Mouse (Mus musculus): ENCODE measurements around the gene Gm3336. TPM values are rescaled to one million over a fixed set of nuclear protein-coding genes. Genes with fewer than 3 reads are reported as not detected.
A peak's percentile ranks its signal among the peaks of the same experiment; 100 is the strongest.

Gm3336 gene
- polyA plus RNA-seq, 1 experiment from 2014 or later, result not detected

DNA sequence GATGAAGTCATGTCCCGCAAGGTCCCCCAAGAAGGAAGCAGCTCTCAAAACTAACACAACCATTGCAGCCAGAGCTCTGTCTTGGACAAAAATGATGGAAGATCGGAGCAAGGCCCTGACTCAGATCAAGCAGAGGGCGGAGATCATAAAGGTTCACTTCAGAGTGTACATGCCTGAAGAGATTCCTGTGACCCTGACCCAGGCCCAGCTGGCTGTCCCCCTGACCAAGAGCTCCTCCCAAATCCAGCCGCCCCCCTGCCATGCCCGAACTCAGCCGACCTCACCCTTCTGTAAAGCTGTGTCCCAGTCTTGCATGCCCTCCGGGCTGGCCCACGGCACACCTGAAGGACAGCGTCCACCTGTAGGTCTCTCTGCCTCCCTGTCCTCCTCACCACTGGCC is 8.5 kb upstream of the Gm3336 start:
- Histone ChIP-seq H3K4me3 (no peak overlapping the region), H3K27ac (no peak overlapping the region), H3K4me1 (peaks cover 8% of the 10 kb centered on the region), H3K36me3 (replicated peaks) (no peaks in the 10 kb centered on the region), H3K9me3 (no peaks in the 10 kb centered on the region), H3K27me3 (ENCODE audit: poor library complexity, severe bottlenecking) (no peaks in the 10 kb centered on the region)
- 91% methylated on average over 9 of the region's 9 CpGs for WGBS
- no peak for DNase-seq (ENCODE audit: extremely low spot score, low spot score)

DNA sequence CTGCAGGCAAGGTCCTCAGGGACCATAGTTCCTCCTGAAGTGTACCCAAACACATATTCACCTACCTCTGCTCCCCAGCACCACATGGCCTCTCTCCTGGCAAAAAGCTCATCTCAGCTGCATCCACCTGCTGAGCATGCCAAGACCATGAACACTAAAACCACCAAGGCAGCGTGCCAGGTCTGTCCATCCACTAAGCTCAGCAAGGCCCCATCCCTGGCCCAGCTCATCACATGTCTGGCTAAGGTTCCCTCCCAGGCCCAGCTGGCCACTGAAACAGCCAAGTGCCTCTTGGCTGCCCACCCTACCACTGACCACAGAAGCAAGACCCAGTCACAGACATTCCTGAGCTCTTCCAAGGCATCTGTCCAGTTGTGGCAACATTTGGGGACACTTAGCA is 8.0 kb upstream of the Gm3336 start:
- Histone ChIP-seq H3K4me3 (no peak overlapping the region), H3K36me3 (replicated peaks) (no peaks in the 10 kb centered on the region), H3K9me3 (no peaks in the 10 kb centered on the region), H3K27me3 (ENCODE audit: poor library complexity, severe bottlenecking) (no peaks in the 10 kb centered on the region), H3K4me1 (peaks cover 8% of the 10 kb centered on the region), H3K27ac (no peak overlapping the region)
- DNase-seq (ENCODE audit: extremely low spot score, low spot score), result no peak
- 81% methylated on average over 1 of the region's 1 CpGs for WGBS

DNA sequence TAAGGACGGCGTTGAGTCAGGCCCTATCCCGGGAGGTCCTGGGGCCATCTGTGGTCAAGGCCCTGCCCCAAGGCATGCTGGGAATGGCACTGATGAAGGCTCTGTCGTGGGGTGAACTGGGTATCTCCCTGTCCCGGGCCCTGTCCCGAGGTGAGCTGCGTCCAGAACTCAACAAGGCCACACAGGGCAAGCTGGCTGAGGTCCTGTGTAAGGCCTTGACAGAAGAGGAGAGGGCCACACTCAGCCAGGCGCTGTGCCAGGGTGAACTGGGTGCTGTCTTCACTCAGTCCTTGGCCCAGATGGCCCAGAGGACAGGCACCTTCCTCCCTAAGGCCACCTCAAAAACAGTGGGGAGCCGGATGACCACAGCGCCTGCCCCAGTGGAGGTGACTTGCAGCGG is 7.3 kb upstream of the Gm3336 start:
- WGBS, result 86% methylated on average over 11 of the region's 11 CpGs
- H3K4me1 ChIP-seq, result peaks cover 8% of the 10 kb centered on the region
- H3K9me3 ChIP-seq, result no peaks in the 10 kb centered on the region
- H3K4me3 ChIP-seq, result no peak overlapping the region
- H3K27me3 ChIP-seq (ENCODE audit: poor library complexity, severe bottlenecking), result no peaks in the 10 kb centered on the region
- DNase-seq (ENCODE audit: extremely low spot score, low spot score), result no peak
- 0 out of 2 replicates have a peak overlapping the region, but pooled peaks have one; percentile 8 for H3K27ac ChIP-seq
- no peaks in the 10 kb centered on the region for H3K36me3 ChIP-seq (replicated peaks)

DNA sequence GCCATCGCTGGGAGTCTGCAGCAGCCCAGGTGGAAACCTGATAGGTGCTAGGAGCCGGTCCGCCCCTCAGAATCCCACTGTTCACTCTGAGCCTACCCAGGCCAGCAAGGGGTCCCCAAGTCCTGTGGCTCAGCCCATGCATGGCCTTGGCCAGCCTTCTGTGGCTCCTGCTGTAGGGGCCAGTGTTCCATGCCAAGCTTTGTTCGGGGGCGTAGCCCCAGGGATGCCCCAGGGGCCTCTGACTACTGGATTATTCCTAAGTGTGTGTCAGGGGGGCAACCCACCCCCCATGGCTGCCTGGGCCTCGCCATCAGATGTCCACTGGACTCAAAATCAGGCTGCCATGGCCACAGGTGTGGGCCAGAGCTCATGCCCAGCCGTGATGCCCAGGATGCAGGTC is 4.4 kb upstream of the Gm3336 start:
- peaks cover 14% of the 10 kb centered on the region for H3K4me1 ChIP-seq
- H3K9me3 ChIP-seq, result no peaks in the 10 kb centered on the region
- H3K27ac ChIP-seq, result no peak overlapping the region
- H3K4me3 ChIP-seq, result no peak overlapping the region
- H3K36me3 ChIP-seq (replicated peaks), result no peaks in the 10 kb centered on the region
- H3K27me3 ChIP-seq (ENCODE audit: poor library complexity, severe bottlenecking), result peaks cover 15% of the 10 kb centered on the region
- no peak for DNase-seq (ENCODE audit: extremely low spot score, low spot score)
- WGBS, result 81% methylated on average over 7 of the region's 7 CpGs

DNA sequence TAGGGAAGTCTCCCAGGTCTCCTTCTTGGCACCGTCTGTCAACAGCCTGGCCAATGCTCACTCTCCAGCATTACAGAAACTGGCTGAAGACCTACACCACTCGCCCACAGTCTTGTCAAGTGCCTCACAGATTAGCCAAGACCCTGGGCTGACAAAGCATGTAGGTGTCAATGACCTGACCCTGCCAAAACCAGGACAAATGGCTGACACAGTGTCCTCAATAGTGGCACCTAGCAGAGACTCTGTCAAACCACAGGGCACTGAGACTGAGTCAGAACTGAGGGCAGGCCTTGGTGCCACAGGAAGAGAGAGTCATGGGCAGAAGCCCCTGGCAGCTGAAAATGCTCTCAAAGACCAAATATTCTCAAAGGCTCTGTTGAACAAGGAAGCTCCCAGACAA is 3.3 kb upstream of the Gm3336 start:
- 70% methylated on average over 2 of the region's 2 CpGs for WGBS
- H3K36me3 ChIP-seq (replicated peaks), result no peaks in the 10 kb centered on the region
- H3K27me3 ChIP-seq (ENCODE audit: poor library complexity, severe bottlenecking), result peaks cover 22% of the 10 kb centered on the region

DNA sequence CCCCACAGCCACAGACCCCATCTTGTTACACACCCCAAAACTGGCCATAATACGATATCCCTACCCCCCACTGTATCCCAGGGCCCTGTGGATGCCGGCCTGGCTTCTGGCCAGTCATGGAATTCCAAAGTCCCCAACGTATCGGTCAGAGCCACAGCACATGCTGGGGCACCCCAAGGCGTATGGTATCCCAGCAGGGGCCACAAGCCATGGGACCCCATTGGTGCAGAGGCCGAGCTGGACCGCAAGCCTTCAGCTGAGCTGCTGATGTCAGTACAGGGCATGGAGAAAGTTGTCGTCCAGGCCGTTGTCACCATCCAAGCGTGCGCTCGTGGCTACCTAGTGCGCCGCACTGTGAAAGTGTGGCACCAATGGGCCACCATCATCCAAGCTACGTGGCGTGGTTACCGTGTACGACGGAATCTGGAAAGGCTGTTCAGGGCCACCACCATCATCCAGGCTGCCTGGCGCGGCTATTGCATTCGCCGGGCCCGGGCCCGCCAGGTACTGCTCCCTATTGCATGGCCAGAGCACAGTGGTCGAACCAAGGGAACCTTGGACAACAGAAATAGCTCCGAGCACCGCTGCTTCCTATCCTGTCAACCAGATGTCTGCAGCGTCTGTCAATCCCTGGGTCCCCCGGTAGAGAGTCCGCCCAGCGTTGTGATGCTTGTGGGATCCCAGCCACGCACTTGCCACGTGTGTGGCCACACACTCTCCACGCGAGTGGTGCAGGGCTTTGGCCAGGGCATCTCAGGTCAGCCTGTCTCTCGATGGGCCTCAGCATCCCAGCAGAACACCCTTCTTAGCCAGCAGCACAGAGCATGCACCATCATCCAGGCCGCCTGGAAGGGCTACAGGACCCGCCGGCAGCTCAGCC is 1.6 kb upstream of the Gm3336 start:
- 87% methylated on average over 40 of the region's 40 CpGs for WGBS
- Histone ChIP-seq H3K9me3 (no peaks in the 10 kb centered on the region), H3K4me1 (peaks cover 14% of the 10 kb centered on the region), H3K4me3 (peak overlapping the region; percentile 3; the same call in 1 of the 2 replicates), H3K27ac (no peak overlapping the region), H3K27me3 (ENCODE audit: poor library complexity, severe bottlenecking) (peaks cover 22% of the 10 kb centered on the region), H3K36me3 (replicated peaks) (no peaks in the 10 kb centered on the region)
- DNase-seq (ENCODE audit: extremely low spot score, low spot score), result no peak

More for the DNA sequence above, 3.3 kb upstream of the Gm3336 start:
- H3K27ac ChIP-seq, result no peak overlapping the region
- no peak for DNase-seq (ENCODE audit: extremely low spot score, low spot score)
- H3K4me1 ChIP-seq, result peaks cover 14% of the 10 kb centered on the region
- H3K4me3 ChIP-seq, result no peak overlapping the region
- H3K9me3 ChIP-seq, result no peaks in the 10 kb centered on the region

DNA sequence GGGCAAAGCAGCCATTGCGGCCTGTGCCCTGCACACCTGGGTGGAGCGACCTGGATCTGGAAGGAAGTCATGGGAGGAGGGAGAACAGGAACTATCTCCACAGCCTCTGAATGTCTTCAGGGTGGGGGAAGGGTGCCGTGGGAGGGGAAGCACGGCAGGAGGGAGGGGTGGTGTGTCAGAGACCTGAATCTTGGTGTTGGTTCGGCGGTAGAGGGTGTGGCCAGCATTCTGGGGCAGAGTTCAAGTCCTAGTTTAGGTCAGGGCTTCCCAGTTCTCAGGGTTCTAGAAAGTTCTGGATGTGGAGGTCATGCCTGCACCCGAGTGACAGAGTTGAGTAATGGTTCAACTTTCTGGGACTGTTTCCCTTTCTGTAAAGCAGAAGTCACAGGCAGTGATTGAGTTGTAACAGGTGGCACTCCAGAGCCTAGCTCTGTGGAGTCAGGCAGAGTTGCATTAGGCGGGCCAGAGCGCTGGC is 1.5 kb downstream of the Gm3336 start:
- Histone ChIP-seq H3K27me3 (ENCODE audit: poor library complexity, severe bottlenecking) (peaks cover 28% of the 10 kb centered on the region), H3K4me3 (no peak overlapping the region), H3K4me1 (peaks cover 5% of the 10 kb centered on the region), H3K36me3 (replicated peaks) (no peaks in the 10 kb centered on the region), H3K9me3 (no peaks in the 10 kb centered on the region), H3K27ac (no peak overlapping the region)
- DNase-seq (ENCODE audit: extremely low spot score, low spot score), result no peak
- 71% methylated on average over 9 of the region's 9 CpGs for WGBS

DNA sequence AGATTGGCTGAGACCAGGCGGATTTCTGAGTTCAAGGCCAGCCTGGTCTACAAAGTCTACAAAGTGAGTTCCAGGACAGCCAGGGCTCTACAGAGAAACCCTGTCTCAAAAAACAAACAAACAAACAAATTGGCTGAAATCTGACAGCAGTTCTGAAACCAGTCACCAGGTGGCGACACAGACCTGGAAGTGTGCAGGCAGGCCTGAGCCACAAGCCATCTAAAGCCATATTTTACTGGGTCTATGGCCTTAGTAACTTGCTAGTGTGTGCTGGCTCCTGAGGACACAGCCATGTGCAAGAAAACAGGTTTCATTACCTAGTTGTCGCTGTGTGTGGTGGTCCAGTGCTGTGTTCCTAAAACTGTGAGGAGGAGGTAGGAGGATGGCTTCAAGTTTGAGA is 2.4 kb downstream of the Gm3336 start:
- peak; percentile 73 for DNase-seq (ENCODE audit: extremely low spot score, low spot score)
- H3K27me3 ChIP-seq (ENCODE audit: poor library complexity, severe bottlenecking), result peaks cover 29% of the 10 kb centered on the region
- H3K9me3 ChIP-seq, result no peaks in the 10 kb centered on the region
- WGBS, result 5% methylated on average over 3 of the region's 3 CpGs
- H3K27ac ChIP-seq, result no peak overlapping the region
- H3K4me1 ChIP-seq, result peaks cover 5% of the 10 kb centered on the region
- no peak overlapping the region for H3K4me3 ChIP-seq
- H3K36me3 ChIP-seq (replicated peaks), result no peaks in the 10 kb centered on the region

DNA sequence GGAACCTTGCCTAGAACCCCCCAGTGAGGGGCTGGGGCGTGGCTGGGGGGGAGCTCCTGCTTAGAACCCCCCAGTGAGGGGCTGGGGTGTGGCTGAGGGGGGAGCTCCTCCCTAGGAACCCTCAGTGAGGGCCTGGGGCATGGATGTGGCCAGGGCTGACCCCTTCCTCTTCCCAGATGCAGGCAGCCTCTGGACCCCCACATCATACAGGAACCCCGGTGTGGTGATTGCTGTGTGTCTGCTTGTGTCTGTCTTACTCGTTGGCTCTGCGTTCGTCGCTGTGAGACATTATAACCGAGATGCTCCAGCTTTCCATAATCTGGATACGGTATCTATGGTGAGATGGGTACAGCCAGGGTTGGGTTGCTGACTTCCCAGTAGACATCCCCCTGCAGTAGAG is 3.3 kb downstream of the Gm3336 start:
- peaks cover 5% of the 10 kb centered on the region for H3K4me1 ChIP-seq
- no peak overlapping the region for H3K4me3 ChIP-seq
- peaks cover 37% of the 10 kb centered on the region for H3K27me3 ChIP-seq (ENCODE audit: poor library complexity, severe bottlenecking)
- DNase-seq (ENCODE audit: extremely low spot score, low spot score), result no peak
- WGBS, result 82% methylated on average over 8 of the region's 8 CpGs
- H3K9me3 ChIP-seq, result no peaks in the 10 kb centered on the region
- H3K36me3 ChIP-seq (replicated peaks), result no peaks in the 10 kb centered on the region
- H3K27ac ChIP-seq, result no peak overlapping the region

DNA sequence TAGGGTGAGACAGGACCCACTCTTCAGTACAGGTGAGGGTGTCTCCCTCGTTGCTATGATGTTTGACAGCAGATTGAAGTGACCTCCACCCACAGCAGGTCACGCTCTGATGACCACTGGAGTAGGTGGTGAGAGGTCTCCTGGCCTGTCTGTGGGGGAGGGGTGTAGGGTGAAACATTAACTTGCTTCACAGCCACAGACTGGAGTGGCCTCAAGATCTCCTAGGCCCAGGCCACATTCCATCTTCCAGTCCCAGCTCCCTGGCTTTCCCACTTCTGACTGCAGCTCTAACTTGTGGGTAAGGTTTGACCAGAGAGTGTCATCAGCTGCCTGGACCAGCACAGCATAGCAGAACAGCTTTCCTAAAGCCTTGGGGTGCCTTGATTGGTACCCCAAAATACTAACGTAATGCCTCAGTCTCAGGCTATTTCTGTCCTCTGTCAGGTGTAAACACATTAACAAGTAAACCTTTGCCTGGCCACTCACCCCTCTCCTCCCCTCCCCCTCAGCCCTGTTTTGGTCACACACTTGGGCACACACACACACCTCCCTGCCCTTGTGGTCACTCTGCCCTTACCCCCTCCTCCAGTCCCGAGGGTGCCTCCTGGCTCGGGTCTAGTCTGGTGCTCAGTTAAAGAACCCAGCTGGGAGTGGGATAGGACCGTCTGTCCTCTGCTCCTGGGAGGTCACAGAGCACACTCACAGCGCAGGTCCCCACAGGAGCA is 5.3 kb downstream of the Gm3336 start, which contains the start of gene Pde4c:
Pde4c (plus strand) TSS at position 235 of the 725 bp plus-strand sequence.
- Histone ChIP-seq H3K27ac (peak within 1 kb of the TSS; percentile 25; the same call in 1 of the 2 replicates), H3K4me1 (peaks cover 3% of the 10 kb centered on the region; the same call in 1 of the 2 replicates), H3K9me3 (no peaks in the 10 kb centered on the region), H3K36me3 (replicated peaks) (no peaks in the 10 kb centered on the region), H3K4me3 (no peak within 1 kb of the TSS), H3K27me3 (ENCODE audit: poor library complexity, severe bottlenecking) (peaks cover 41% of the 10 kb centered on the region)
- DNase-seq (ENCODE audit: extremely low spot score, low spot score), result no peak
- 74% methylated on average over 7 of the region's 7 CpGs for WGBS

DNA sequence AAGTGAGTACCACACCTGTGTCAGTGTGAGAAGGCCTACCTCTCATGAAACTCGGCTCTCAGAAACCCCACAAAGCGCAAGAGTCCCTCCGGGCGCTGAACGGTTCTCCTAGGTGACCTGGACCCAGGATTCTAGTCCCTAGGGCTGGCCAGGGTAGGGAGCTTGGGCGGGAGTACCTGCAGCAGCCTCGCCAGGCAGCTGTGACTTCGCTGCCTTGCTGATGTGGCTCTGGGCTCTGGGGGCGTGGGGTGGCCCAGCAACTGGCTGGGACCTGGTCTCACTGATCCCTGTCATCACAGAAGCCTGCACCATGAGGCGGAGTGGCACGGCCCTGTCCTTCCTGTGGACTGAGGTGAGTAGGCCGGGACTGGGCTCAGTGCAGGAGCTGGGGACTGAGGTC is 5.9 kb downstream of the Gm3336 start:
- DNase-seq (ENCODE audit: extremely low spot score, low spot score), result no peak
- H3K4me1 ChIP-seq, result 0 out of 2 replicates have a peak, but pooled peaks cover 3% of the 10 kb centered on the region
- no peak overlapping the region for H3K4me3 ChIP-seq
- peak overlapping the region; percentile 25; the same call in 1 of the 2 replicates for H3K27ac ChIP-seq
- WGBS, result 81% methylated on average over 12 of the region's 12 CpGs
- H3K9me3 ChIP-seq, result no peaks in the 10 kb centered on the region
- H3K36me3 ChIP-seq (replicated peaks), result no peaks in the 10 kb centered on the region
- peaks cover 46% of the 10 kb centered on the region for H3K27me3 ChIP-seq (ENCODE audit: poor library complexity, severe bottlenecking)

DNA sequence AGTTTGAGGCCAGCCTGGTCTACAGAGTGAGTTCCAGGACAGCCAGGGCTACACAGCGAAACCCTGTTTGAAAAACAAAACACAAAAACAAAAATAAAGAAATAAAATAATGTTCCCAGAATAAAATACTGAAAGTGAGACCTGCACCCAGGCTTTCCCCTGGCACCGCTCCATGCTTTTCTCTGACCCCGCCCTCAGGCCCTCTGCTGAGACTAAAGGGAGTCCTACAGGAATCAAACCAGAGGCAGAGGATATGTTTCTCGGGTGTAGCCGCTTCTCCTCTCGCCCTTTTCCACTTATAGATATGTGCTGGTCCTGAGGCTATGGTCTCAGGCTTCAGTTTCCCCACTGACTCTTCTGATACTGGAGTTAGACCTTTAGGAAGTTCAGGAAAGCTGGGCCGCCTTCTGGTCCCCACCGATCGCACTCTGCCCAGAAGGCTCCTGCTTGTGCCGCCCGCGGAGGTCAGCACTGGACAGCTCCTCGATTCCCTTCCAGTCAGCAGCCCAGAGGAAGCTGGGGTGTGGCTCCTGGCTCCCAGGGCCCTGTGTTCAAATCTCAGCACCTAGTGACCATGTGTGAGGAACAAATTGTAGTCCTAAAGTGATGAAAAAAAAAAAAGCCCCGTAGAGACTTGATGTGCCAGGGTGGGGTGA is 7.6 kb downstream of the Gm3336 start:
- no peak for DNase-seq (ENCODE audit: extremely low spot score, low spot score)
- Histone ChIP-seq H3K27me3 (ENCODE audit: poor library complexity, severe bottlenecking) (peaks cover 56% of the 10 kb centered on the region), H3K36me3 (replicated peaks) (no peaks in the 10 kb centered on the region), H3K9me3 (no peaks in the 10 kb centered on the region), H3K4me3 (no peak overlapping the region), H3K4me1 (peaks cover 13% of the 10 kb centered on the region), H3K27ac (no peak overlapping the region)
- WGBS, result 28% methylated on average over 14 of the region's 14 CpGs
